Mouse (Mus musculus) ES-Bruce4 (cell line): ENCODE results near the gene Arhgef10l.

Experiments
- CTCF ChIP-seq: IDR thresholded peaks from one replicate; pipeline ENCODE4 v1.8.1; 2011; ENCODE audit warnings: low read depth, low read length
- POLR2A ChIP-seq: IDR thresholded peaks from one replicate; pipeline ENCODE4 v1.8.1; 2011; ENCODE audit warnings: low read length; ENCODE audit not compliant: insufficient read depth

DNA sequence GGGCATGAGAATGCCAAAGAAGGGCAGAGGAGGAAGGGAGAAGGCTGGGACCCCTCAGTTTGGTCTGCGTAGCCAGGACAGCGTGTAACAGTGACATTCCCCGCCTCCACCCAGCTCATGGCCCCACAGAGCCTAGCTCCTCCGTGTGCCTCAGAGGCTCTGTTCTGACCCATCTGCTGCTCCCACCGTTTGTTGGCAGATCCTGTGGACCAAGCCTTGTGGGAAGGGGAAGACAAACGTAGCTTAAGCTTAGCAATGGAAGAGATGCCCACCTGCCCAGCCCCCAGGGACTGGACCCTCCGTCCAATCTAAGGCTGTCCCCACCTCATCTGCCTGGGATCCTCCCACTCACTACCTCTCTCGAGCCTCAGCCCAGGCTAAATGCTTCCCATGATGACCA is 28.5 kb downstream of the Arhgef10l start:
- TF ChIP-seq CTCF: no peak
- TF ChIP-seq POLR2A: no peak
